Mouse (Mus musculus): ENCODE data around the gene Syt8.

Gene Syt8

DNA sequence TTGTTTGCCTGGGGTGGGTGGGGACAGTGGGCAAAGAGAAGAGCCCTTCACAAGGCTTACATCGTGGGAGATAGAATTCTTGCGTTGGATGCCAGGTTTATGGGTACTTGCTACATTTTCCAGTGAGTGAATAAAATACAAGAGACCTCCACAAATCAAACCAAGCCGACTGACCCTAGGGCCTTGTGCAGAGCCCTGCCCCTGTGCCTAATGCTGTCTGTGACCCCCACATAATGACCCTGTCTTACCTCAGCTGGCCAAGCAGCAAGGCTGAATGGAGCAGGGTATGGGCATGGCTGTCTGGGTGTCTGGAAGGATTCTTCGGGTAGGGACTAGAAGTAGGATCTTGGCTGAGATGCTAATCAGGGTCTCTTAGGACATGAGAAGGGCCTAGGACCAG lies 11.6 kb downstream of the Syt8 start:
- DNase-seq (ENCODE audit: low spot score) = no peak

DNA sequence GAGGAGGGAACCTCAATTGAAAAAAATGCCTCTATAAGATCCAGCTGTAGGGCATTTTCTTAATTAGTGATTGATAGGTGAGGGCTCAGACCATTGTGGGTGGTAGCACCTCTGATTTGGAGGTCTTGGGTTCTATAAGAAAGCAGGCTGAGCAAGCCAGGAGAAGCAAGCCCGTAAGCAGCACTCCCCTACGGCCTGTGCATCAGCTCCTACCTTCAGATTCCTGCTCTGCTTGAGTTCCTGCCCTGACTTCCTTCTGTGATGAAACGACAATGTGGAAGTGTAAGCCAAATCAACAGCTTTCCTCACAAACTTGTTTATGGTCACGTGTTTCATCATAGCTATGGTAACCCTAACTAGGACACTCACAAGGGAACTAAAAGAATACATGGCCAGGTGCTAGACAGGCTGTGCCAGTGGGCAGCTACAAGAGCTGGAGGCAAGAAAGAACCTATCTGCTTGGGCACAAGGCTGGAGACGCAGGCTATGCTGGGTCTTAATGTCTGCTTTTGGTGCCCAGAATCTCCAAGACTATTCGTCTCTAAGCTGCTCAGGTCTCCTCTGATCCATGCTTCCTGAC lies 14.5 kb downstream of the Syt8 start:
- no peak for DNase-seq (ENCODE audit: low spot score)

GRCm38 (mm10) chr7:142454706-142455105 lies 20.1 kb downstream of the Syt8 start:
- no peak for DNase-seq (ENCODE audit: low spot score)

DNA sequence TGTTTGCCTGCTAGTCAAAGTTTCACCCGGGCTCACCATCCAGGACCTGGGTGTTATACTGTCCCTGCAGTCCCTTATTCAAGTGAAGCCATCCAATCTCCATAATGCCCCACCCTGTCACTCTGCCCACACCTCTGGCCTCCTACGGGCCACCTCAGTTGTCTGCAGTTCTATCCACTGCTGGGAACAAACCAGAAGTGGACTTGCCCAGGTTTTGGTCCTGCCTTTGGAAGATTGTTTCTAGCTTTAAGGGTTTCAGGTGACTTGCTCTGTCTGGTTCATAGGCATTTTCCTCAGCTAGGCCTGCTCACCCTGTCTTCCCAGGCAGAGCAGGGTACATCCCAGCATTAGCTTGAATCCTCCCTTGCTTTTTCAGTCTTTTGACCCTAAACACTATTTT lies 20.6 kb downstream of the Syt8 start:
- DNase-seq (ENCODE audit: low spot score) = no peak

GRCm38 (mm10) chr7:142456806-142457205 lies 22.2 kb downstream of the Syt8 start:
- no peak for DNase-seq (ENCODE audit: low spot score)

DNA sequence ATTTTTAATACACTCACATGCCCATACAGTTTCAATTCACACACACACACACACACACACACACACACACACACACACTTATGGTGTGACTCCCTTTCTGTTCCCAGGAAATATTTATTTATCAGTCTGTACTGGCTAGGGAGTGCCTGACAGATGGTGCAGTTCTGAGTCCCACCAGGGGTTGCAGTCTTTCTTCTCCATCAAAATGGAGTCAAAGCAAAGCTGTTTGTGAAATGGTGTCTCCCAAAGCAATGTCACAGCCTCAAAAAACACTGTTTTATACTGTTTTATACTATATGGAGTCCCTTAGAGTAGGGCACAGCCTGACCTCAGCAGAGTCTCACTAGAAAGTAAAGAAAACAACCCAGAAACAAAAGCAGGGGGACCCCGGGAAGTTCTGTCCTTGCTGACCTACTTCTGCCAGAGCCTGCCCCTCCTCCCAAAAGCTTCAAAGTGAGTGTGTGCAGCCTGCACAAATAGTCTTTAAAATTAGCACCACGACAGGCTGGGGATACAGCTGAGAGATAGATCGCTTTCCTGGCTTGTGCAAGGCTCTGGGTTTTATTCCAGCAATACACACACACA lies 22.7 kb downstream of the Syt8 start:
- DNase-seq (ENCODE audit: low spot score) = no peak

DNA sequence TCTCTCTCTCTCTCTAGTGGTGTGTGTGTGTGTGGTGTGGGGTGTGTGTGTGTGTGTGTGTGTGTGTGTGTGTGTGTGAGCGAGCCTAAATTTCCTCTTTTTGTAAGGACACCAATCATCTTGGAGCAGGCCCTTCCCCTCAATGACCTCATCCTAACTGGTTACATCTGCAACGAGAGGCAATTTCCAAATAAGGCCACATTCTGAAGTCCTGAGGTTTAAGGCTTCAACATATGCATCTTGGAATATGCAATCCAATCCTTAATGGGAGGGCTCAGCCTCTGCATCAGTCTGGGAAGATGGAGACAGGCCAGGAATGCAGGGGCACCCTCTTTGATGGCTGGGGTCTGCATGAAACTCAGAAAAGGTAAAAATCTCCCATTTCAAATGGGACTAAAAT lies 23.4 kb downstream of the Syt8 start:
- DNase-seq (ENCODE audit: low spot score) = no peak

DNA sequence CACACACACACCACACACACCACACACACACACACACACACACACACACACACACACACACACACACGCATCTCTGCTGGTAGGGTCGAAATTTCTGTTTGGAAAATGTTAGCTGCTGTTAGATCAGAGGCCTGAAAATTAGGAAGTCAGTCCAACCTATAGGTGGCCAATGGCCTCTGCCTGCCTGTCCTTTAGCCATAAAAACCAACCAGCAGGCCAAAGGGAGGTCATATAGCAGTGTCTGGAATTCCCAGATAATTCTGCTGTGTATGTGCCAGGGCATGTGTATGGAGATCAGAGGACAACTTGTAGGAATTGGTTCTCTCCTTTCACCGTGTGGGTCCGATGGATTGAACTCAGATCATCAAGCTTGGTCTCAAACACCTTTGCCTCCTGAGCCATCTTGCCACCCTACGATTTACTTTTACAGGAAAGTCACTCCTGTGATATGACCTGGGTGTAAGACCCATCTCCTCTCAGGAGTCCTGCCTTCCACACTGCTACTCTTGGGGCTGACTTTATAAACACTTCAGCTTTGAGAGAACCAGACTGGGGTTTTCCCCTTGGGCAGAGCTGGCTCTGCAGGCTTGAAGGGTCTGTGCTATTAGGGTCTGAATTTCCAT lies 24.1 kb downstream of the Syt8 start:
- no peak for DNase-seq (ENCODE audit: low spot score)

GRCm38 (mm10) chr7:142459299-142459691 lies 24.6 kb downstream of the Syt8 start:
- no peak for DNase-seq (ENCODE audit: low spot score)

DNA sequence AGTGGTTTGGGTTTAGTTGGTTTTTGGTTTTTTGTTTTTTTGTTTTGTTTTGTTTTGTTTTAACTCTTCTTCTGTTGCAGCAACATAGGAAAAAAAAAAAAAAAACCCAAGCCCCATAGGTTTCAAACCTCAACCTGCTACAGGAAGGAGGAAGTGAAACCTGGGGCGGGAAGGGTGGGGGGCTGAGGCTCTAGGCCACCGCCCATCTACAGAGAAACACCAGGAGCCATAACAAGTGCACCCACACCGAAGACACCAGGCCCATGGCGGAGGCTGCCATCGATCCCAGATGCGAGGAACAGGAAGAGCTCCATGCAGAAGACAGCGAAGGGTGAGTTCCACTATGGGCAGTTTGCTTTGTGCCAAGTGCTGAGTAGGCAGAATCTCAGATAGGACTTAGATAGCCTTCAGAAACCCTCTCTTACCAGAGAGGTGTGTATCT lies 26.0 kb downstream of the Syt8 start, which contains the start of gene Lsp1:
Gene Lsp1, plus strand, starts transcription at position 174 of the 442 bp plus-strand sequence.
- no peak for DNase-seq (ENCODE audit: low spot score)

GRCm38 (mm10) chr7:142461446-142461845 lies 26.8 kb downstream of the Syt8 start:
- no peak for DNase-seq (ENCODE audit: low spot score)

GRCm38 (mm10) chr7:142462190-142462589 lies 27.5 kb downstream of the Syt8 start:
- DNase-seq (ENCODE audit: low spot score) = no peak

- DNase-seq (ENCODE audit: low spot score) = no peak
Observed at GRCm38 (mm10) chr7:142462594-142463078, 28.0 kb downstream of the Syt8 start.

GRCm38 (mm10) chr7:142470171-142470691 lies 35.6 kb downstream of the Syt8 start:
- no peak for DNase-seq (ENCODE audit: low spot score)

DNA sequence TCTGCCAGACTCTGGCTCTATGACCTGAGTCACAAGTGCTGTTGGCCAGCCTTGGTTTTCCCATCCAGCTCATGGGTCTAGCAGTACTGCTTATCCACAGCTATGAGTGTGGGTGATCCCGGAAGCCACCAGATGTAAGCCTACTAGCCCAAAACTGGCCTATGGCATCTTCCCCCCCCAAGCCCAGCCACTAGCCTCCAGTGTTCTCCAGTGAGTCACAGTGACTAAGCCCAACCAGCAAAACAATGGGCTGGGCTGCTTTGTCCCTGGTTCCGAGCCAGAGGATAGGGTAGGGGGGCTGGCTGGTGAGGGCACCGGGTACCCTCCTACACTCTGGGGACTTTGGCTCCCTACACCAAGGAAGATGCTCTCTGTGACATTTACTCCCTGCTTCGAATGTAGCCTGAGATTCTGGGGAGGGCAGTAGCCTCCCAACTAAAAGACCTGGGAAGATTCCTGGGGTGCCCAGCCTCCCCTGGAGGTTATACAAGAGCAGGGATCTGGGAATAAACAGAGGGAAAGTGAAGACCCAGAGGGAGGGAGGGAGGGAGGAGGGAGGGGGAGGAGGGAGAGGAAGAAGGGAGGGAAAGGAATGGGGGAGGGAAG lies 36.3 kb downstream of the Syt8 start:
- DNase-seq (ENCODE audit: low spot score) = no peak

DNA sequence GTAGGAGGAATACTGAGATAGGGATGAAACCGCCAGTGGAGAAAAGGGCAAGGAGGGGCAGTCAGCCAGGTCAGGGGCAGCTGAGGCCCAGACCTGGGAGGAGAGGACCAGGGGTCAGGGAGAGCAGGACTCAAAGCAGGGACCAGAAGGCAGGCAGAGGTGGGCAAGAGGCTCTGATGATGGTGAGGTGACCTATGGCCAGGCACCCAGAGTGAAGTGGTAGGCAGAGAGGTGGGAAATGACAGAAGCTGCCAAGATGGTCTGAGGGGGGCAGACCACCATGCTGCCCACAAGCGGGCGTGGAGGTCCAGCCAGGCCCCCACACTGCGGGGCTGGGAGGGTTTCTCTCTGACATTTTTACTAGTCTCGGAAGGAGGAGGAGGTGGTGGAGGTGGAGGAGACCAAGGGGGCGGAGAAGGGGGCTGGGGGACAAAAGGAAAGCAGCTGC lies 36.8 kb downstream of the Syt8 start:
- no peak for DNase-seq (ENCODE audit: low spot score)

DNA sequence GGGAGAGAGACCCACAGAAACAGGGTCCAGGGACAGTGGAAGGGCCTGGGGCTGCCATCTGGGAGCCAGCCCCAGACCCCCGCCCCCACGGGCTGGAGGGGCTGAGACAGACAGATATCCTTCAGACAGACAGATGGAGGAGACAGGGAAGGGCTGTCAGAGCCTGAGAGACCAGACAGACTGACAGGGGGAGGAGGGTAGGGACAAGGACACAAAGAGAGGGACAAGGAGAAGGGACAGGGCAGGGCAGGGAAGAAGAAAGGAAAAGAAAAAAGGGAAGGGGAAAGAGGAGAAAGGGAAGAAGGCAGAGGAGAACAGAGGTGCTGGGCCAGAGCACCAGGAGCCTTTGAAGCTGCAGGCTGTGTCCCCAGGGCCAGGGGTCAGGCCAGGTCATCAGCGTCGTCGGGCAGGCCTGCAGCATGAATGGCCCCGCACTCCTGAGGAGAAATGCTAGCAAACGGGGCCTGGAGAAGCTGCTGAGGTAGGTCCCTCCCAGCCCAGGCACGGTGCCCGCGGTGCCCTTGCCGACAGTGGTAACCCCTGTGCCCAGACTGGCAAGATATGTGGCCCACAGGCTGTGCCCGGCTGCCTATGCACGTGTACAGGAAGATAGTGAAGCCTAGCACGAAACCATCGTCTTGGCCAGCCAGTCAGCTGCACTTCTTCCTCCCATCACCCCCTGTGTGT lies 37.4 kb downstream of the Syt8 start:
- DNase-seq (ENCODE audit: low spot score) = no peak

DNA sequence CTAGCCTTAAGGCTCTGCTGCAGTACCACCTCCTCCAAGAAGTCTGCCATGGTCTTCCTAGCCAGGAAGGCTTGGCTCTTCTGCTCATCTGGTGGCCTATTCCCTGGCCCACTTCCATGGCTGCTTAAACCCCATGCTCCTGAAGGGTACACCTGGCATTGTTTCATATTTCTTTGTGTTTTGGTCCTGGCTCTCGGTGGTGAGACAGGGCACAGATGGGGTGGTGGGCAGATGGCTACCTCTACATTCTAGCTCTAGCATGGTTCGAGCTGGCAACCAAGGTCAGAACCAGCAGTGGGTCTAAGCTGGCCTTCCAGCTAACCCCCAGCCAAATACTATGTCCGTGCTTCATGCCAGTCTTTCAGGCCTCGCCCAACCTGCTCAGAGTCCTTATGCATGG lies 38.3 kb downstream of the Syt8 start:
- no peak for DNase-seq (ENCODE audit: low spot score)

DNA sequence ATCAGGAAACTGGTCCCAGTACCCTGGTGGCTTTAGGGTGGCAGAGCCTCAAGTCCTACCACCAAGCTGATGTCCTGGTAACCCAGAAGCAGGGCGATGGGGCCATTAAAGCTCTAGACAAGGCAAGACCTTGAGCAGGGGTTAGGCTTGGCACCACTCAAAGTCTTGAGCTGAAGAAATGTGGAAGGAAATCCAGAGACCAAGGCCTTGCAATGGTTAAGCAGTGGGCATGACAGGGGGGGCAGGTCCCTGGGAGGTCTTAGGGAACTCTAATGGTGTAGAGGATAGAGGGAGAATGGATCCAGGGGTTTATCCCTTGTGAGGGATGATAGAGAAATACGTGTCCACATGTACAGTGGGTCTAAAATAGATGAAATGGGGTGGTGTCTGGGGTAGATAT lies 38.8 kb downstream of the Syt8 start:
- no peak for DNase-seq (ENCODE audit: low spot score)

- DNase-seq (ENCODE audit: low spot score) = peak; percentile 64
Observed at GRCm38 (mm10) chr7:142474799-142475198, 40.1 kb downstream of the Syt8 start.

DNA sequence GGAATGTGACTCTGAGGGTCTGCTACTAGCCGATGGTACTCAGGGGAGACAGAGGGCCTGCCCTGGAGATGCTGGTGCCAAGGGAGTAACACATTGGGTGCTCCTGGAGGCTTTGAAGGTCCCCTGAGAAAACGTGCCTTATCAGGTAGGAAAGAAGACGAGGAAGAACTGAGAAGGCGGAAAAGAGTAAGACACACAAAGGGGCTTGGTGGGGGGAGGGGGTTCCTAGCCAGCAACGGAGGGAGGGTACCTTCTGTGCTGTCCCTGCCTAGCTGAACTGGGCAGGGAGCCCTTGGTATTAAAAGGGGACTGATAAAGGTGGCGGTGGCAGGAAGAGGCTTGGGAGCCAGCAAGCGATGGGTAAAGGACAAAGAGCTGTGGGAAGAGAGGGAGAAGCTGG lies 41.0 kb downstream of the Syt8 start:
- no peak for DNase-seq (ENCODE audit: low spot score)

GRCm38 (mm10) chr7:142476271-142476670 lies 41.6 kb downstream of the Syt8 start:
- no peak for DNase-seq (ENCODE audit: low spot score)

Data from urinary bladder, postnatal 25 days (tissue).